Mouse (Mus musculus) right cerebral cortex, postnatal 4 days (tissue): Measurements from ENCODE around the gene Ern1.

ENCODE experiments used
- DNase-seq: peaks from one replicate; pipeline ENCODE4 v3.0.0-alpha.2; 2022

Ern1 gene

DNA sequence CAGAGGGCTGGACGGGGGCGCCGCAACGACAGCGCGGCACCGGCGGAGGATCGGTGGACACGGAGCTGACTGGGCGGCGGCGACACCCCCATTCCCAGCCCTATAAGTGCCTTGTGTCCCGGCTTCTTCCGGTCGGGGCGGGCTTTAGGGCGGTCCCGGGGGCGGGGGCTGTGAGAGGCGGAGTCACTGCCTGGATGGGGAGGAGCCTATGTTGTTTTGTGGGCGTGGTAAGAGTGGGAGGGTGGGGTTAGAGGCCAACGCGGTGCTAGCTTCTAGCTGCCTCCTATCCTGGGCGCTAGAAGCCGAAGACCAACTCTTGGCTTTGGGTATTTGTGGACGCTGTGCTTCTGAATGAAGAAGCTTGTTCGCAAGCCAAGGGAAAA, at the start of gene Ern1:
Gene Ern1, minus strand, starts transcription at position 120 of the 383 bp plus-strand sequence.
- DNase-seq = peak; percentile 91

DNA sequence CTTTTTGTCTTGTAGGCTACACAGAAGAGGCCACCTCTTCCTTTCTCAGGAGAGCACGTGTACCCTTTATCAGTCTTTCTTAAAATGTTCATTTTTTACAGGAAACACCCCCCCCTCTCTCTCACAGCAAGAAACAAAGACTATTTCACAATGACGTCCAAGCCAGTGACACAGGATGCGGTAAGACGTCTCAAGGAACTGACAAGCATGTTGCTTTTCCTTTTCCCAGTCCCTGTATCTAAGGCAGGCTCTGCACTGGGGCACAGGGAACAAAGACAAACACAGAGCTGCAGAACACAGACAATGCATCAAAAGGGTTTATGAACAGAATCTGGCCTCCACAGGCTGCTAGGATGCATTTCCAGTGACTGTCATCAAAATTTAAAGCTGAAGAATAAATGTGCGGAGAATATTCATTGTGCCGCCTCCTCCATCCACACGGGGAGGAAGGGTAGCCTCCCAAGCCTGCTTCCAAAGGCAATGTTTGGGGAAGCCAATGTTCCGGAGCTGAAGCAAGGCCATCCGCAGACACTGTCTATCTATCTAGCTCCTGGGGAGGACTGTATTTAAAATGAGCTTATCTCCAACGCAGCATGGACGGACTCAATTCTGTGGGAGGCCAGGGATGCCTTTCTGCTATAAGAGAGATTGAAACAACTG, 48.7 kb upstream of the Ern1 start:
- DNase-seq = no peak

DNA sequence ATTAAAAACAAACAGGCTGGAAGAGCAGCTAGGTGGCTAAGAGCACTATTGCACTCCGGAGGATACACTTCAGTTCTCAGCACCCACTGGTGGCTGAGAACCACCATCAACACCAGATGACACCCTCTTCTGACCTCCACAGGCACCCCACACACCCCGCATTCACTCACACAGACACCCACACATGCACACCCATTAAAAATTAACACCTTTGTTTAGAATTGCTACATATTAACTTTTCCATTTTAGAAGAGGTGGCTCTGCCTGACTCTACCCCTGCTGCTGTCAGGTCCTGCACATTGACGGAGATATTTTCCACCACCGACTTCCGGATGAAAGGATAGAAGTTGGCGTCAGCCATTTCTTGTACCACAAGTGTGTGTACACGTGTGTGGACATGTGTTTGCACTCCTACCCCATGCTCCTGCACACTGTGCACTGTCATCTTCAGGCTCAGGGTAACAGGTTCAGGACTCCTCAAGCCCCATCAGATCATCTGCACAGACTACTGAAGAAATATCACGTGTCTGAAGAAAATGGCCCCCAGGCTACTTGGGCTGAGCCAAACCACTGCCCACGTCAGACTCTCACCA, 48.1 kb upstream of the Ern1 start:
- DNase-seq = no peak

DNA sequence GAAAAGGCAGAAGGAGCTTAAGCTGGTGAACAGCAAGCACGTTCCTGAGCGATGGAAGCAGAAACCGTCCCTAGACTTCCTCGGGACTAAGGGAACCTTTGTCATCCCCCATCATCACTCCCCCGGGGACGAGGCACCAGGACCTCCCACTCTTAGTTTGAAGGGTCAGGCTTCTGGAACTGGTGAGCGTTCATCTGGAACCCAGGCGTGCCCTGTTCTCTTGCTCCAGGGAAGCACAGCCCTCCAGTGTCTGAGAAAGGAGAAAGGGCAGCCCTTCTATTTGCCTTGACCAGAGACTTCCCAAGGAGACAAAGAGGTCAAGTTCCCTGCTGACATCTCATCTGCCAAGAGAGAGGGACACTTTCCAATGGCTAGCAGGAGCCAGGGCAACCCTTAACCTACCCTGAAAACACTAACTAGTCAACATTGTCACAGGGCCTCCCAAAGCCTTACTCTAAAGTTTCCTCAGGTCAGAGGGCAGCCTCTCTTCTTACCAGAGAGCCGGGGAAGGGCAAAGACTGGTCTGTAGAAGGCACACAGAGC, 44.7 kb upstream of the Ern1 start:
- no peak for DNase-seq

DNA sequence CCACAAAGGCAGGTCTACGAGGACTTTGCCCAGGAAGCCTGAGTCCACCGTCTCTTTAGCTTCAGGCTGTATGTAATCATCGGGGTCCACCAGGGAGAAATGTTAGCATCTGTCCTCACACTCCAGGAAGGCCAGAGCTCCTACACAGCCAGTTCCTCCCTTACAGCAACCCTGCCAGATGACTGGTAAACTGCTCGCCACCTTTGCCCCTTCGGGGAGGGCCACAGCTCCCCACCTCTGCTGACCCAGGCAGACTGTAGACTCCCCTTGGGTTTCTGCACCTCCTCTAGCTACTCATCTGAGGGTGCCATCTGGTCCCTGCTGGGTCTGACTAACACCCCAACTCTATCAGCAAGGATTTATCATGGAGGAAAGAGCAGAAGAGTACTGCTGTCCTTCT, 42.1 kb upstream of the Ern1 start:
- no peak for DNase-seq

DNA sequence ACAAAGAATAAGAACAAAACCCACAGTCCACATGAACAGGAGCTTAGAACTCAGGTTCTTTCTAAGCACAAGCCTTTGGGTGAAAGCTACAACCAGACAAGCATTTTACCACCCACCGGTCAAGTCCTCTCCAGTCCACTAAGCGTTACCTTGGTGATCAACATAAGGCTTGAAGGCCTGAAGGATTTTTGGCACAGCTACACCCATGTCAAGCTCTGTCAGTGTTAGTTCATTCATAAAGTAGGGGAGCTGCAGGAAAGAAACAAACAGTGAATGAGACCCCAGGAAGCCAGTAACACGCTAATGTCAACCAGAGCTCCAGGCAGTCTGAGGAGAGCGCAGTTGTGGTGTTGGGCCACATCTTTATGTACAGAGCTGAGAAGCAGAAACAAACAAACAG, 41.5 kb upstream of the Ern1 start:
- no peak for DNase-seq

DNA sequence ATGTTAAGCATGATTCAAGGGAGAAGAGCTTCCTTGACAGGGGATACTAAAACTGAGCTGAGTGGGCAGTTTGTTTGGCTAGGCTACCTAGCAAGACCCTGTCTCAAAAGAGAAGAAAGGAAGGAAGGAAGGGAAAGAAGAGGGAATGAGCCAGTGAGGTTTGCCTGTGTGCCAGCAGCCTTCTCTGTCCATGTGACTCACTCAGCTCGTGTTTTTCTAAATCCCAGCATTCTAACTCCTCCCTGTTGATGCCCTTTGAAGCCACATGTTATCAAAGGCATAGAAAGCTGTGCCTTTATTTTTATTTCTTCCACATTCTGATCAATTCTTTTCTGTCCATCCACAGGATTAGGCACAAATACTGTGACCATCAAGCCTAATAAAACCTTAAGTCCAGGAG, 40.3 kb upstream of the Ern1 start:
- DNase-seq = no peak

DNA sequence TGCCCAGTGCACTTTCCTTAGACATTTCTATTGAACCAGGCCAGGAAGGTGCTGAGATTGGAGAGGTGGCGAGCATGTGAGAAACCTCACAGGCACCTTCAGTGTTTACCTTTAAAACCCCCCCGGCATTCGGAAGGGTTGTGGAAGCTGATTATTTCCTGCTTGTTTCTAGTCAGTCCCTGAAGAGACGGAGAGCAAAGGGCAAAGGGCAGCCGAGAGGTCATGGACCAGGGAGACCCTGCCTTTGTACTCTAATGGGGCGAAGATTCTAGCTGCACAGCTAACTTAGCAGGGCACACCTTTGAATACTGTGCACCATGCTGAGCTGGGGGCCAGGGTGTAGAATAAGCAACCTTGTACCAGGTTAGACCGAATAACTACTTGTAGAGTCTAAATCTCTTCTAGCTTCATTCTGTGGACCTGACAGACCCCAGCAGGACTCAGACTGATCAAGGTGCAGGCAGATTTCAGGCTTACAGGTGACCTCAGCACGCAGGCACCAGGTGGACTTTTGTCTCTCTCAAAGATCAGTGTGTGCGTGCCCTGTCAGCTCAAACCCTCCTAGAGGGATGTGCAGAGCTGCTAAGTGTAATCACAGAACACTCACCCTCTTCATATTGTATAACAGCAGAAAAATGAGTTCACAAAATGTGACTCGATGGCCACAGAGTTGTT, 39.6 kb upstream of the Ern1 start:
- DNase-seq = no peak

DNA sequence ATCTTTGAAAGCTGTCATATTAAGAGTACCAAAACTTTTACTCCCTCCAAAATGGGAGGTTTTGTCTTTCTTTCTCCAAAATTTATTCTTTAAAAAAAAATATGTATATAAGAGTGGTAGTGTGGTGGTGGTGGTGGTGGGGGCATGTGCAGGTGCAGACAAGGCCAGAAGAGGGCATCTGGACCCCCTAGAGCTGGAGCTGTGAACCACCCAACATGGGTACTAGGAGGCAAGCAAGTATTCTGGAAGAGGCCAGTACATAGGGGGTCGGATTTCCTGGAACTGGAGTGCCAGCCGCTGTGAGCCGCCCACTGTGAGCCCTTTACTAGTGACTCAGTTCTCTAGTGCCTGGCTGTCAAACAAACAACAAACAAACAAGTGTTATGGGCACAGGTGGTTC, 34.9 kb upstream of the Ern1 start:
- DNase-seq = no peak

DNA sequence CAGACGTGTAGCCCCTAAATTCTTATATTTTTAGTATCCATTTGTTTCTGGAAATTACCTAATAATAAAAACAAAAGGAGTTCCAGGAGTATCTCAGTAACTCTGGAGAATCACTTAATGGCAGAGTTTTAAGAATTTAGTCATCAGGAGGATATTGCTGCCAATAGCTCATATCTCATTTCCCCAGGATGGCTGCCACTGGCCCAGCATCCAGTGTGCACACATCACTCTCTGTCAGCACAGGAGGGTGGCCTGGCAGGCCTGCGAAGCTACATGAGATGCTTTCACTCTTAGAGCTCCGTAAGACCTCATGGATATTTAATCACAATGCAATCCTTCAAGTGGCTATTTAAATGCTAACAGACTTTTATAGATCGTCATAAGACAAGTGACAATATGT, 34.0 kb upstream of the Ern1 start:
- DNase-seq = no peak

DNA sequence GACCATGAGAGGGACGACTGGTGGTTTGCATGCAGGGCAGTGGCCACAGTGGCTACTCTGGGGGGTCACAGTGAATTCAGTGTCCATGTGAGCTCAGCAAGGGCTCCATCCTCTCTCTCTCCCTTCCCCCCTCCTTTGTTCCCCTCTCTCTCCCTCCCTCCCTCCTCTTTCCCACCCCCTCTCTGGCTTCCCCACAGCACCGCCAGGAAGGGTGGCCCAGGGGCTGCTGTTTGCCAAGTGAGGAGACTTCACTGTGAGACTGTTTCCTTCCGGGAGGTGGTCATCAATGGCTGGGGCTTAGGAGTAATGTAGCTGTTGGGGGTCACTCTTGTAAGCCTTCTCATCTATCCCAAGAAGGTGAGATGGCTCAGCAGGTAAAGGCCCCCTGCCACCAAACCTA, 32.8 kb upstream of the Ern1 start:
- DNase-seq = no peak

DNA sequence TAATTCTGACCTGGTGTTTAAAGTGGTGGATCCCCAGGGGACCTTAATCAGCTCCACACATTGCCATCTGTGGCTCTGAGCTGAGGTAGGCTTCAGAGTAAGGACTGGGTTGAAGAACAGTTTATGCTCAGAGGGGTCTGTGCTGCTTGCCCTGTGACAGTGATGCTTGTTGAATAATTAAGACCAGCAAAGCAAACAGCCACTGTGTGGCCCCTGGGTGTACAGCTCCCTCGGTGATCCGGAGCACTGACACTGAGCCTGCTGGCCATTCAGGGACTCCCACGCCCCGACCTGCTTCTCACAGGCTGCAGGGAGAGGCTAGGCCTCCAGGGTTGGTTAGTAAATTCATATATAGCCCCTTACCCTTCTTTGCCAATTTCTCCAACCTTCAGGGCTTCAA, 31.9 kb upstream of the Ern1 start:
- DNase-seq = no peak

DNA sequence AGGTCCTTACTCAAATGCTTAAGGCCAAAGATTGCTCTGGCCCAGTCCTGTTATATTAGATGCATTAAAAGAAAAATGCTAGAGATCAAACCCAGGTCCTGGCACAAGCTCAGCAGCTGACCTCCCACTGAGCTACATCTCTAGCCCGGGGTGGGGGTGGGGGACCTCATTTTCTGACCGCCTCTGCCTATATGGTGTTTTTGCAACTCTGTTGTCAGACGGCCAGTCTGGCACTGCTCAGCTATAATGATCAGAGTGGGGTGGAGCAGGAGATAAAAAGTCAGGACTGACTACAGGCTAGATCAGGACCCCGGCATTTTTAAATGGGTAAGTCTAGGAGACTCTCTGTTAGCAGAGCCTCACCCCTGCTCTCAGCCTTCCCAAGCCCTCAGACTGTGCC, 30.7 kb upstream of the Ern1 start:
- DNase-seq = no peak

DNA sequence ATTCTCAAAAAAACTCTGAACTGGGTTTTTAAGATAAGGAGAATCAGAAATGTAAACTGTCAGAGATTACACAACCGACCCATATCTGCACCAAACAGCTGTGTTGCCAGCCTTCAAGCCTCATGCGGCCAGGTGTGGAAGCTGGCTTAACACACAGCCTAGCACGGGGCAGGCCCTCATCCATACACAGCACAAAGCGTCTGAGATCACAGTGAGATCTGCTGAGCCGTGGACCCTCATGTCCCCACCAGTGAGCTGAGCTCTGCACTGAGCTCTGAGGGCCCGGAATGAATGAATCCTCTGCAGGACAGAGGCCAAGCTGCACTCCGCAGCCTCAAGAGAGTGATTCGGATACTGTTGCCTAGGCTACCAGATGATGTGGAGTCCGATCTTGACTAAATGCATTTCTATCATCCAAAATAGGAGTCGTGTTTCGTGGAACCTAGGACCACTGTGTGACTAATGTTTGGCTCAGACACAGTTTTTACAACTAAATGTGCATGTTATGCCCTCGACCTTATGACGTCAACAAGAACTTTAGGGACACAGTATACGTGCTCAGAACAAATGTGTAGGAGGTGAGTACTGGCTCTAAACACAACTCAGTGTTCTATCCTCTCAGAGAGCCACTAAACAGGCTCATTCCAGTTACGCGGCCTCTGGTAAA, 27.6 kb upstream of the Ern1 start:
- no peak for DNase-seq

DNA sequence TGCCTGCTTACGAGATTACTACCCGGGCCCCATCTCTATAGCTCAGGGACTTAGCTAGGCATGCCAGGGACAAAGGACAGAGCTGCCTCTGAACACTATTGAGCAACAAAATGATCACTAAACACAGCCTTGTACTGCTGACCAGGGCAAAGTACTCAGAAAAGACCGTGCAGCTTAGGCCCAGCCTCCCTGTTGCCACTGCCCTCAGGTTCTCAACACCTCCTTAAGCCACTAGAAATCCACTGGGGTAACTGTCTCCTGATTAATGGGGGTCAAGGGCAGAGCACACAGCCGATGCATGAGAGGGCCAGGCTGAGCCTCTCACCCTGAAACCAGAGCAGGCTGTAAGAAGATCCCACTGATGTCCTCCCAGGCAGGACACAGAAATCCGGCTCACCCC, 26.8 kb upstream of the Ern1 start:
- DNase-seq = no peak

DNA sequence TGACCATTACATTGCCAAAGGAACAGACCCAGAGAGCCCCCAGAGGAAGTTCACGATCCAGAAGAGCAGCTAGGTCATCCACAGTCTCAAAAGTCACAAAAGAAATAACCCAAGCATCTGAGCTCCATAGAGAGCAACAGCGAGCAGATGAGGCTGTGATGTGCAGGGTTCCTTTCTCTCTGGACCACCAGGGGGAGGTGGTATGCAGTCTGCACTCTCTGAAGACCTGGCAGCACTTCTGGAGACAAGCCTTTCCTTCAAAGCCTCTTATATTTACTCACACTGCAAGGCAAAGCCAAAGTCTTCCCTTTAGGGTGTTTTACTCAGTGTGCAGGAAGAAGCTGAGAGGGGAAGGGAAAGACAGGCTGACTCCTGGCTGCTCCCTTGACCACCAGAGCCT, 25.5 kb upstream of the Ern1 start:
- DNase-seq = peak; percentile 71

DNA sequence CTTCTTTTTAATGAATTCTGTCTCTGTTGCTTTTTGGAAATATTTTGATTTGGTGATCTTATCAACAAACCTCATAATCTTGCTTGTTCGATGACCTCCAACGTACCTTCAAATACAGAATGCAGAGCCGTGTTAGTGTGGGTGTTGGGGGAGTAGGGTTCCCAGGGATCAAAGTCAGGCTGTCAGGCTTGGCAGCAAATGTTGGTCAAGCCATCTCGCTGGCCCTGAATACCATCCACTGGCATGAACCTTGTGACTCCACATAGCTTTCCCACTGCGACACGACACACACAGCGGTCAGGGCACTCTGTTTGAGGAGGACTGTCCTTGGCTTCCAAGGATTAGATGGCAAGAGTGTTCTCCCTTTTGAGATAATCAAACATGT, 24.3 kb upstream of the Ern1 start:
- DNase-seq = no peak

DNA sequence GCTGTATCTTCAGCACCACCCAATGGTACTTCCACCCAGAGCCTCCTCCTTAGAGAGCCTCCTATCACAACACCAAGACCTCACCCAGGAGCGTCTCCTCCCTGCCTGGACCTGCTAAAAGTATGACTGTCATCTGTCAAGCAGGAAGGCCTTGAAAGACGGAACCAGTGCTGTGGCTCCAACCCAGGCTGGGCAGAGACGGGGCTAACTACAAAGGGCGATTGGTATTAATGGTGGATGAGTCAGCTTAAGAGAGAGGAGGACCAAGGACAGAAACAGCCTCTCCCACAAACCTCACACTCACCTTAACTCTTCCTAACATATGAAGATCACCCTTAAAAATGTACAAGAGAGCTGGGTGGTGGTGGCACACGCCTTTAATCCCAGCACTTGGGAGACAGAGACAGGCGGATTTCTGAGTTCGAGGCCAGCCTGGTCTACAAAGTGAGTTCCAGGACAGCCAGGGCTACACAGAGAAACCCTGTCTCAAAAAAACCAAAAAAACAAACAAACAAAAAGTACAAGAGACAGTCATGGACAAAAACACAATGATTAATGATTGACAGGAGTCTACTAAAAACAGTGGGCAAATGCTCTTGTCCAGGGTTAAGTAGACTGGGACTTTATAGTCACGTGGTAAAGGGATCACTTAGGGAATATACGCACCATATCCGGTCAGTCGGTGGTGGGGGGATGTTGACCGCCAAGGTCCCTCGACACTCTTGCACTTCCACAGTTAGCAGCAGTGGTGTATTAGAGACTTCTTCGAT, 23.8 kb upstream of the Ern1 start:
- no peak for DNase-seq

DNA sequence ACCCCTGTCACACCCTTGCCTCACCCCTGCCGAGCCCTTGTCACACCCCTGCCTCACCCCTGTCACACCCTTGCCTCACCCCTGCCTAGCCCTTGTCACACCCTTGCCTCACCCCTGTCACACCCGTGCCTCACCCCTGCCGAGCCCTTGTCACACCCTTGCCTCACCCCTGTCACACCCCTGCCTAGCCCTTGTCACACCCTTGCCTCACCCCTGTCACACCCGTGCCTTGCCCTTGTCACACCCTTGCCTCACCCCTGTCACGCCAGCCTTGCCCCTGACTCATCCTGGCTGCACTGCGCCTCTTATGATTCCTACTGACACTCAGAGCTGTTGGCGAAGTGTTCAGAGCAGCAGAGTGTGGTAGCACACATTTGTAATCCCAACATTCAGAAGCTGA, 20.0 kb upstream of the Ern1 start:
- no peak for DNase-seq

DNA sequence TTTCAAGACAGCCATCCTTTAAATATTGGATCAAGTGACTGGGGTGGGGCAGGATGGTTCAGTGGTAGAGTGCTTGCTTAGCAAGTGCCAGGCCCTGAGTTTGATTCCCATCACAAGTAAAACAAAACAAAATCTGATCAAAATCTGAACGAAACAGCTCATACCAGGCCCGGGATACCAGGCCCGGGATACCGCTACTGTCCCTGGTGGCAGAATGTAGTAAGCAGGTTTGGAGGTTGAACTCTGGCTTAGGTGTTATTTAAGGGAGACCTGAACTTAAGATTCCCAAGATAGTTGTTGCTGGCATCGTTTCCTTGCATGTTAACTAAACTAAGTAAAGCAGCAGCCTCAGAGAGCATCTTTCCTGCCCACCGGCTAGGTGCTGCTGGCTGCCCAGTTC, 18.6 kb upstream of the Ern1 start:
- DNase-seq = no peak

DNA sequence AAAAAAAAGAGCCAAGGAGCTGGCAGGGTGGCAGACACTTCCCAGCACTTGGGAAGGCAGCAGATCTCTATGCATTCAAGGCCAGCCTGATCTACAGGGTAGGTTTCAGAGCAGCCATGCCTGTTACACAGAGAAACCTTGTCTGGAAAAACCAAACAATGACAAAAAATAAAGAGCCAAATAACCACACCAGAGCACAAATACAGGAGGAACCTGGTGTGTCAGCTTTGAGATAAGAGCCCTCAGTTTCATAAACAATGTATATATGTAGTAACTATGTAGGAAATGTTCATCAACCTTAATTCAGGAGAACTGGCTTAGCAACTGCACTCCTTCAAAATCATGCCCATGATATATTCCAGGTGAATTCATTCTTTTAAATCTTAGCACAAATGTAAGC, 16.5 kb upstream of the Ern1 start:
- DNase-seq = no peak

DNA sequence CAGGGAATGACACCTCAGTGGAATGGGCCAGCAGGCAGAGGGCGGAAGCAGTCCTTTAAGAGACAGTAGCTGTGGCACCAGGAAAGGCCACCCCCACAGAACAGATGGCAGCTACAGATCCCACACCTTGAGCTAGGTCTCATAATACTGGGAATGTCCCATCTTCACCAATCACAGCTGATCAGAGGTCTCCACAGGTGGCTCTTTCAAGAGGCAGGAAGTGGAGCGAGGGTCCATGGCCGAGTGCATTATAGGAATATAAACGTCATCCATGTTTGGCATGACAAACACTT, 15.7 kb upstream of the Ern1 start:
- DNase-seq = no peak

DNA sequence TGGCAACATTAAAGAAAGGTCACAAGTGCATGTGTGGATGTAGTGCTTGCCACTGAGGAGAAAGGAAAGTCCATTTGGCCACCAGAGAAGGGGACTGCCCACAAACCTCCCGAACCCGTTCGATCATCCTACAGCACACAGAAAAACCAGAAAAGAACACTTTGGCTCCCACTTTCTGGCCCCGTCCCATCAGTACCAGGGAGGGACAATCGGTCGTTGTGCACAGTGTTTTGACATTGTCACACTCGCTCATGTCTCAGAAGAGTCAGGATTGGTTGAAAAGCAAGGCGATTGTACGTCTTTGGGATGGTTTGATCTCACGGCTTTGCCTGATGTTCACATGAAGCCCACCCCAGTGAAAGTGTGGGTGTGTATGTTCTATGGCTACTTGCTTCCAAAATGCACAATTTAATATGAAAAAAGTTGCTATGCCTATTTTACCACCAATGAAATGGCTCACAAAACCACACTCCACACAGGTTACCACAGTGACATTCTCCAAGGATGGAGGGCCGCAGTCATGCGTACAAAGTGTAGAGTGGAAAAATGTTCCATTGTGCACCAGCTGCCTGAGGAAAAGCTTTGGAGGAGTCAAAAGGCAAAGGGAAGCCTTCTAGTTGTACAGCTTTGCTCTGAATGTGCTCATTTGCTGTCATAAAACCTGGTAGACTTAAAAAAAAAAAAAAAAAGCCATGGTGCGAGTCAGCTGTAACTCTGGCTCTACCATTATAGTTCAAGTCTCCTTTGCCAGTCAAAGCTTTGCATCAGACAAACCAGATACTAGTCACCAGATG, 15.2 kb upstream of the Ern1 start:
- no peak for DNase-seq
